Mouse (Mus musculus) layer of hippocampus, adult 9-10 months (tissue): ENCODE results near the gene Atad5.

Source experiments
- DNase-seq: peaks from one replicate; pipeline ENCODE4 v3.0.0; 2022; ENCODE audit warnings: low spot score

Atad5 gene

GRCm38 (mm10) chr11:80151541-80151940 is 62.3 kb downstream of the Atad5 start:
- DNase-seq = no peak

GRCm38 (mm10) chr11:80152376-80152775 is 63.2 kb downstream of the Atad5 start:
- DNase-seq = no peak

GRCm38 (mm10) chr11:80153857-80154495 is 64.8 kb downstream of the Atad5 start, which contains the start of gene Adap2:
TSS of gene Adap2 (plus strand) at chr11:80154105.
- no peak for DNase-seq

- DNase-seq = no peak
These were observed 65.3 kb downstream of the Atad5 start for GRCm38 (mm10) chr11:80154501-80154900.

GRCm38 (mm10) chr11:80155541-80155940 is 66.3 kb downstream of the Atad5 start:
- DNase-seq = no peak

GRCm38 (mm10) chr11:80155961-80156360 is 66.8 kb downstream of the Atad5 start:
- DNase-seq = no peak

GRCm38 (mm10) chr11:80156841-80157240 is 67.6 kb downstream of the Atad5 start:
- DNase-seq = no peak

GRCm38 (mm10) chr11:80159018-80159417 is 69.8 kb downstream of the Atad5 start:
- no peak for DNase-seq

GRCm38 (mm10) chr11:80161041-80161440 is 71.8 kb downstream of the Atad5 start:
- no peak for DNase-seq

GRCm38 (mm10) chr11:80163362-80164116 is 74.3 kb downstream of the Atad5 start:
- no peak for DNase-seq

- no peak for DNase-seq
These were observed 75.0 kb downstream of the Atad5 start for GRCm38 (mm10) chr11:80164224-80164623.

GRCm38 (mm10) chr11:80168121-80168520 is 78.9 kb downstream of the Atad5 start:
- no peak for DNase-seq

GRCm38 (mm10) chr11:80168611-80169249 is 79.5 kb downstream of the Atad5 start:
- no peak for DNase-seq

GRCm38 (mm10) chr11:80169629-80170028 is 80.4 kb downstream of the Atad5 start:
- no peak for DNase-seq

- no peak for DNase-seq
These were observed 81.2 kb downstream of the Atad5 start for GRCm38 (mm10) chr11:80170351-80170750.

- DNase-seq = no peak
These were observed 82.7 kb downstream of the Atad5 start for GRCm38 (mm10) chr11:80171884-80172283.

- no peak for DNase-seq
These were observed 84.9 kb downstream of the Atad5 start for GRCm38 (mm10) chr11:80173963-80174670.

- DNase-seq = no peak
These were observed 88.0 kb downstream of the Atad5 start for GRCm38 (mm10) chr11:80176911-80177895.

- DNase-seq = no peak
These were observed 89.1 kb downstream of the Atad5 start for GRCm38 (mm10) chr11:80178316-80178715.

GRCm38 (mm10) chr11:80181021-80181749 is 92.0 kb downstream of the Atad5 start:
- no peak for DNase-seq
